Mouse (Mus musculus) MEL (cell line): ENCODE data around the gene Atrnl1. TPM values are rescaled to one million over a fixed set of nuclear protein-coding genes. Genes with fewer than 3 reads are reported as not detected.

Source experiments
- DNase-seq: peaks from one replicate; pipeline ENCODE4 v3.0.0; 2011; ENCODE audit warnings: low read depth, low spot score
- H3K27ac ChIP-seq: 2 replicates; pipeline ENCODE4 v1.5.1; 2012; ENCODE audit warnings: low read depth, mild to moderate bottlenecking, control low read depth, low read length, moderate library complexity; ENCODE audit not compliant: control insufficient read depth
- H3K27me3 ChIP-seq, 2 experiments: fragments of 150-350 bp in 1 of 2; sonication (generic) in 1 of 2; 2 replicates each; pipeline ENCODE4 v1.6.1; 2012; ENCODE audit warnings: low read length in 2 of 2, mild to moderate bottlenecking in 2 of 2, improper control_type of control experiment in 1 of 2, moderate library complexity in 1 of 2; ENCODE audit not compliant: insufficient read depth in 2 of 2, control insufficient read depth in 1 of 2
- H3K36me3 ChIP-seq, 2 experiments: 2 replicates each; pipeline ENCODE4 v1.6.1; 2012 to 2014; ENCODE audit warnings: low read length in 2 of 2, improper control_type of control experiment in 1 of 2, inconsistent platforms in 1 of 2, mild to moderate bottlenecking in 1 of 2; ENCODE audit not compliant: insufficient read depth in 2 of 2, control insufficient read depth in 1 of 2
- H3K4me1 ChIP-seq, 2 experiments: fragments of 150-350 bp in 1 of 2; sonication (generic) in 1 of 2; 2 replicates each; pipeline ENCODE4 v1.6.1; 2012; ENCODE audit warnings: low read length in 2 of 2, improper control_type of control experiment in 1 of 2, mild to moderate bottlenecking in 1 of 2; ENCODE audit not compliant: insufficient read depth in 2 of 2, control insufficient read depth in 1 of 2
- H3K4me3 ChIP-seq, 2 experiments: fragments of 150-350 bp in 1 of 2; sonication (generic) in 1 of 2; 2 replicates each; pipeline ENCODE4 v1.5.1; 2012; ENCODE audit warnings: low read depth in 2 of 2, low read length in 2 of 2, mild to moderate bottlenecking in 2 of 2, moderate library complexity in 2 of 2, control low read depth in 1 of 2, improper control_type of control experiment in 1 of 2; ENCODE audit not compliant: control insufficient read depth in 1 of 2, insufficient read depth in 1 of 2
- H3K79me2 ChIP-seq: 2 replicates; pipeline ENCODE4 v1.6.1; 2012; ENCODE audit warnings: mild to moderate bottlenecking, low read length, moderate library complexity; ENCODE audit not compliant: control insufficient read depth, poor library complexity, insufficient read depth
- H3K9ac ChIP-seq: 2 replicates; pipeline ENCODE4 v1.6.1; 2012; ENCODE audit warnings: low read depth, mild to moderate bottlenecking, control low read depth, low read length, moderate library complexity; ENCODE audit not compliant: control insufficient read depth, poor library complexity, severe bottlenecking
- H3K9me3 ChIP-seq: fragments of 150-350 bp; sonication (generic); replicated peaks from 2 replicates; pipeline ENCODE4 v1.6.1; 2012; ENCODE audit warnings: mild to moderate bottlenecking, low read length, improper control_type of control experiment, moderate library complexity; ENCODE audit not compliant: insufficient read depth
- E2F4 ChIP-seq: IDR thresholded peaks from 2 replicates; pipeline ENCODE4 v1.6.1; 2011; ENCODE audit warnings: low read depth, low read length, improper control_type of control experiment, borderline replicate concordance
- EP300 ChIP-seq, 2 experiments: IDR thresholded peaks; 2 replicates each; pipeline ENCODE4 v1.6.1; 2011; ENCODE audit warnings: improper control_type of control experiment in 2 of 2, low read length in 2 of 2, low read depth in 1 of 2, mild to moderate bottlenecking in 1 of 2
- GABPA ChIP-seq: IDR thresholded peaks from 2 replicates; pipeline ENCODE4 v1.6.1; 2012; ENCODE audit warnings: low read depth, mild to moderate bottlenecking, inconsistent platforms, low read length, improper control_type of control experiment, moderate library complexity
- GATA1 ChIP-seq: IDR thresholded peaks from 2 replicates; pipeline ENCODE4 v1.6.1; 2011; ENCODE audit warnings: low read depth, low read length, improper control_type of control experiment
- MEF2A ChIP-seq: IDR thresholded peaks from 2 replicates; pipeline ENCODE4 v1.6.1; 2014; ENCODE audit warnings: low read depth, mild to moderate bottlenecking, inconsistent platforms, low read length, improper control_type of control experiment; ENCODE audit not compliant: poor library complexity, insufficient replicate concordance, severe bottlenecking; ENCODE audit errors: extremely low read depth
- MYB ChIP-seq: IDR thresholded peaks from 2 replicates; pipeline ENCODE4 v1.6.1; 2011; ENCODE audit warnings: mild to moderate bottlenecking, low read depth, low read length, improper control_type of control experiment
- NELFE ChIP-seq: IDR thresholded peaks from 2 replicates; pipeline ENCODE4 v1.6.1; 2011; ENCODE audit warnings: low read depth, low read length, improper control_type of control experiment
- POLR2A ChIP-seq, 2 experiments: IDR thresholded peaks; 2 replicates each; pipeline ENCODE4 v1.6.1; 2011 to 2012; ENCODE audit warnings: low read length in 2 of 2, mild to moderate bottlenecking in 2 of 2, control low read depth in 1 of 2, improper control_type of control experiment in 1 of 2, low read depth in 1 of 2, moderate library complexity in 1 of 2; ENCODE audit not compliant: control insufficient read depth in 1 of 2, insufficient read depth in 1 of 2, poor library complexity in 1 of 2
- POLR2AphosphoS2 ChIP-seq: IDR thresholded peaks from 2 replicates; pipeline ENCODE4 v1.6.1; 2011; ENCODE audit warnings: low read length, improper control_type of control experiment
- POLR2AphosphoS5 ChIP-seq: IDR thresholded peaks from 2 replicates; pipeline ENCODE4 v1.6.1; 2012; ENCODE audit warnings: low read depth, borderline replicate concordance, mild to moderate bottlenecking, inconsistent platforms, low read length, moderate library complexity, mixed read lengths
- RCOR1 ChIP-seq: IDR thresholded peaks from 2 replicates; pipeline ENCODE4 v1.6.1; 2012; ENCODE audit warnings: low read depth, mild to moderate bottlenecking, inconsistent platforms, low read length, improper control_type of control experiment
- SIN3A ChIP-seq: IDR thresholded peaks from 2 replicates; pipeline ENCODE4 v1.6.1; 2012; ENCODE audit warnings: low read length, improper control_type of control experiment, inconsistent platforms
- SMC3 ChIP-seq: IDR thresholded peaks from 2 replicates; pipeline ENCODE4 v1.6.1; 2011; ENCODE audit warnings: low read depth, low read length, improper control_type of control experiment
- TAL1 ChIP-seq: IDR thresholded peaks from 2 replicates; pipeline ENCODE4 v1.6.1; 2012; ENCODE audit warnings: mild to moderate bottlenecking, inconsistent platforms, low read length, moderate library complexity, mixed read lengths
- TBP ChIP-seq: IDR thresholded peaks from 2 replicates; pipeline ENCODE4 v1.8.0; 2011; ENCODE audit warnings: low read depth, low read length, improper control_type of control experiment
- TCF12 ChIP-seq: IDR thresholded peaks from 2 replicates; pipeline ENCODE4 v1.6.1; 2014; ENCODE audit warnings: low read depth, mild to moderate bottlenecking, inconsistent platforms, low read length, improper control_type of control experiment, moderate library complexity
- UBTF ChIP-seq: IDR thresholded peaks from 2 replicates; pipeline ENCODE4 v1.6.1; 2012; ENCODE audit warnings: low read depth, mild to moderate bottlenecking, inconsistent platforms, low read length, improper control_type of control experiment, moderate library complexity, borderline replicate concordance; ENCODE audit not compliant: insufficient read depth
- USF1 ChIP-seq: IDR thresholded peaks from 2 replicates; pipeline ENCODE4 v1.6.1; 2014; ENCODE audit warnings: low read depth, mild to moderate bottlenecking, inconsistent platforms, low read length, improper control_type of control experiment, moderate library complexity
- ZC3H11A ChIP-seq: IDR thresholded peaks from 2 replicates; pipeline ENCODE4 v1.6.1; 2012; ENCODE audit warnings: low read depth, mild to moderate bottlenecking, inconsistent platforms, low read length, improper control_type of control experiment
- ZKSCAN1 ChIP-seq: IDR thresholded peaks from 2 replicates; pipeline ENCODE4 v1.6.1; 2012; ENCODE audit warnings: low read depth, mild to moderate bottlenecking, inconsistent platforms, low read length, improper control_type of control experiment, moderate library complexity
- ZMIZ1 ChIP-seq: IDR thresholded peaks from 2 replicates; pipeline ENCODE4 v1.6.1; 2012; ENCODE audit warnings: low read depth, mild to moderate bottlenecking, inconsistent platforms, low read length, improper control_type of control experiment, moderate library complexity
- polyA plus RNA-seq, 2 experiments: library from polyadenylated mRNA; stranded (reverse) in 1 of 2; unstranded in 1 of 2; fragments of >175 nt in 1 of 2; fragments of >200 nt in 1 of 2; gene quantifications; 2 replicates each; pipeline versions ENCODE4 v1.2.1 to v1.2.4; 2012; ENCODE audit warnings: low replicate concordance in 2 of 2, low read depth in 1 of 2; ENCODE audit not compliant: insufficient read length in 2 of 2, insufficient read depth in 1 of 2, missing spikeins in 1 of 2
- total RNA-seq: library from RNA; depleted of rRNA; stranded (reverse); fragments of 300-350 nt; gene quantifications from 2 replicates; pipeline ENCODE4 v1.2.3, GENCODE M21; 2012

Atrnl1 gene
- total and polyA plus RNA-seq, 3 experiments = 6.4 to 8.2 TPM; not detected in 1

- no peak overlapping the region for H3K4me3 ChIP-seq
- DNase-seq = no peak
- no peaks in the 10 kb centered on the region for H3K9me3 ChIP-seq
- TF ChIP-seq POLR2AphosphoS5 = no peak
- no peak for TF ChIP-seq TCF12
- no peak for TF ChIP-seq E2F4
- no peak for TF ChIP-seq RCOR1
- no peak for TF ChIP-seq POLR2A (IDR thresholded peaks at IDR 0.05; ENCODE audit: control insufficient read depth in 1 of 2, insufficient read depth in 1 of 2, low read depth in 1 of 2, low read length in 2 of 2, poor library complexity in 1 of 2)
- no peak for TF ChIP-seq TBP
- no peak for TF ChIP-seq UBTF
- TF ChIP-seq ZMIZ1 = no peak
- no peak for TF ChIP-seq TAL1
- no peak for TF ChIP-seq MYB
- TF ChIP-seq ZC3H11A = no peak
- TF ChIP-seq ZKSCAN1 = no peak
- no peak for TF ChIP-seq MEF2A
- no peak for TF ChIP-seq SIN3A
- no peak for TF ChIP-seq EP300 (IDR thresholded peaks at IDR 0.05; ENCODE audit: low read depth in 1 of 2, low read length in 2 of 2)
- no peak for TF ChIP-seq NELFE
- TF ChIP-seq SMC3 = no peak
- TF ChIP-seq GATA1 = no peak
- TF ChIP-seq POLR2AphosphoS2 = no peak
- no peak for TF ChIP-seq GABPA
- TF ChIP-seq, all 39 proteins: peak for 0
- no peaks in the 10 kb centered on the region for H3K27me3 ChIP-seq
- no peaks in the 10 kb centered on the region for H3K79me2 ChIP-seq
- H3K27ac ChIP-seq = no peak overlapping the region
- no peak overlapping the region for H3K9ac ChIP-seq
- H3K36me3 ChIP-seq = no peaks in the 10 kb centered on the region
- no peaks in the 10 kb centered on the region for H3K4me1 ChIP-seq
These were observed 514.2 kb downstream of the Atrnl1 start for GRCm38 (mm10) chr19:58125010-58125409.

- no peak for DNase-seq
- H3K9me3 ChIP-seq = no peaks in the 10 kb centered on the region
- H3K27me3 ChIP-seq = no peaks in the 10 kb centered on the region
- no peaks in the 10 kb centered on the region for H3K4me1 ChIP-seq
- no peak overlapping the region for H3K4me3 ChIP-seq
- no peak for TF ChIP-seq POLR2AphosphoS5
- TF ChIP-seq USF1 = no peak
- H3K79me2 ChIP-seq = no peaks in the 10 kb centered on the region
- no peak overlapping the region for H3K27ac ChIP-seq
- H3K36me3 ChIP-seq = no peaks in the 10 kb centered on the region
- no peak overlapping the region for H3K9ac ChIP-seq
These were observed 521.1 kb downstream of the Atrnl1 start for GRCm38 (mm10) chr19:58131896-58132295.
